Mouse (Mus musculus) G1E (cell line): ENCODE data around the gene Plekhg5.

Experiments used
- CTCF ChIP-seq: IDR thresholded peaks from 2 replicates; pipeline ENCODE4 v1.5.1; 2012; ENCODE audit warnings: low read depth, low read length, inconsistent platforms, mixed read lengths
- GATA1 ChIP-seq: IDR thresholded peaks from 2 replicates; pipeline ENCODE4 v1.6.1; 2012; ENCODE audit warnings: borderline replicate concordance, low read length, inconsistent platforms, mixed read lengths
- GATA2 ChIP-seq: IDR thresholded peaks from 2 replicates; pipeline ENCODE4 v1.6.1; 2012; ENCODE audit warnings: low read depth, low read length, inconsistent platforms, borderline replicate concordance
- POLR2AphosphoS5 ChIP-seq: IDR thresholded peaks from 2 replicates; pipeline ENCODE4 v1.6.1; 2012; ENCODE audit warnings: low read depth, low read length, inconsistent platforms; ENCODE audit not compliant: insufficient replicate concordance
- TAL1 ChIP-seq: conservative IDR thresholded peaks from 2 replicates; pipeline ENCODE4 v1.6.1; 2012; ENCODE audit warnings: low read depth, low read length, inconsistent platforms, mixed read lengths

DNA sequence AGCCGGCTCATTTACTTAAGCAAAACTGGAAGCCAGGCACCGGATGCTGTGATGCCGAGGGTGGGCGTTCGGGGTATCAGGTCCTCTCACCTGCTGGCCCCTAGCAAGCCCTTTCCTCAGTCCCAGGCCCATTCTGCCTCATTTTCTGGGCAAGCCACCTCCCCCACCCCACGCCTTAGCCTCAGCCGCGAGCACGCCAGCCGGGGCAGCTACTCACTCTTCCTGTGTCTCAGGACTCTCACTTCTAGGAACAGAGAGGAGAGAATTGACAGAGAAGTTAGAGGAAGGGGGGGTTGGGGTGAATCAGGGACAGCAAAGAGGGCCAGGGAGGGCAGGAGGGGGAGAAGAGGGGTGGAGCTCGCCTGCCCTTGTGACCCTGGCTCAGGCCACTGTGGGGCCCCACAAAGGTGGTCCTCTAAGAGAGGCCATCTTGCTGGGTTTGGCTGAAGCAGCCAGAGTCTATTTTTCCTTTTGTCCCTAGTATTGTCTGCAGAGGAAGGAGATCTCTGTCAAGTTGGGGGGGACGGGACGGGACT, 57.2 kb downstream of the Plekhg5 start:
- TF ChIP-seq CTCF, result no peak
- TF ChIP-seq GATA1, result no peak
- no peak for TF ChIP-seq POLR2AphosphoS5
- TF ChIP-seq TAL1, result no peak
- TF ChIP-seq GATA2, result no peak
